Mouse (Mus musculus) testis, adult 2 months (tissue): ENCODE data around the gene Eif2b4. TPM values are rescaled to one million over a fixed set of nuclear protein-coding genes. Genes with fewer than 3 reads are reported as not detected.

ENCODE experiments used
- H3K27ac ChIP-seq: fragments of 200-500 bp; 2 replicates; pipeline ENCODE4 v1.5.1; 2012; ENCODE audit warnings: low read depth, low read length; ENCODE audit not compliant: control insufficient read depth, insufficient read depth
- H3K27me3 ChIP-seq: fragments of 200-500 bp; 2 replicates; pipeline ENCODE4 v1.6.1; 2012; ENCODE audit warnings: mild to moderate bottlenecking, low read length, moderate library complexity; ENCODE audit not compliant: control insufficient read depth, insufficient read depth
- H3K36me3 ChIP-seq: fragments of 200-500 bp; 2 replicates; pipeline ENCODE4 v1.6.1; 2012; ENCODE audit warnings: mild to moderate bottlenecking, low read length; ENCODE audit not compliant: control insufficient read depth, insufficient read depth
- H3K4me1 ChIP-seq: fragments of 200-500 bp; 2 replicates; pipeline ENCODE4 v1.6.1; 2012; ENCODE audit warnings: low read length; ENCODE audit not compliant: control insufficient read depth, insufficient read depth
- H3K4me3 ChIP-seq: fragments of 200-500 bp; 2 replicates; pipeline ENCODE4 v1.5.1; 2012; ENCODE audit warnings: low read depth, mild to moderate bottlenecking, low read length, moderate library complexity, mixed read lengths; ENCODE audit not compliant: control insufficient read depth
- CTCF ChIP-seq: fragments of 200-500 bp; IDR thresholded peaks from 2 replicates; pipeline ENCODE4 v1.5.1; 2012; ENCODE audit warnings: low read depth, mild to moderate bottlenecking, inconsistent platforms, low read length, moderate library complexity; ENCODE audit not compliant: control insufficient read depth, insufficient read depth, insufficient replicate concordance
- POLR2A ChIP-seq: fragments of 200-500 bp; IDR thresholded peaks from 2 replicates; pipeline ENCODE4 v1.6.1; 2012; ENCODE audit warnings: low read depth, mild to moderate bottlenecking, inconsistent platforms, low read length, moderate library complexity; ENCODE audit not compliant: control insufficient read depth
- polyA plus RNA-seq: library from polyadenylated mRNA; depleted of rRNA; stranded (reverse); fragments of >200 nt; gene quantifications from 2 replicates; pipeline ENCODE4 v1.2.3, GENCODE M21; 2012

The Eif2b4 gene
- polyA plus RNA-seq, 1 experiment, result 107 TPM

DNA sequence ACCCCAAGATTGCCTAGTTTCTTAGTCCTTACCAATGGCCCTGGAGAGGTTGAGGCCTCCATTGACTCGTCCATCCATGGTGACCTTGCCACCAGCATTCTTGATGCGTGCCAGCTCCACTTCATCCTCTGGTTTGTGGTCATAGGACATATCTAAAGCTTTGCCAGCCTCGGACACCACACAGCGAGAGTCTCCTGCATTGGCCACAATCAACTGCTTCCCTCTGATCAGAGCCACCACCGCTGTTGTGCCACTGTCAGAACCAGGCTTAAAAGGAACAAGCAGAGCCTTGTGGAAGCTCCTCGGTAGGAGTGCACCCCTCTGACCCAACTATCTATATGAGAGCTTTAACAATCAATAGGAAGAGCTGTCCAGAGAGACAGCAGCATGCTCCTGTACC lies 11.2 kb upstream of the Eif2b4 start:
- Histone ChIP-seq H3K4me1 (peaks cover 6% of the 10 kb centered on the region), H3K27me3 (no peaks in the 10 kb centered on the region), H3K36me3 (peaks cover 5% of the 10 kb centered on the region; the same call in 1 of the 2 replicates), H3K27ac (no peak overlapping the region), H3K4me3 (no peak overlapping the region)
- no peak for TF ChIP-seq CTCF

GRCm38 (mm10) chr5:31203866-31204265 lies 10.6 kb upstream of the Eif2b4 start:
- peaks cover 5% of the 10 kb centered on the region; the same call in 1 of the 2 replicates for H3K36me3 ChIP-seq
- peak overlapping the region; percentile 45; the same call in 1 of the 2 replicates for H3K4me3 ChIP-seq
- no peak overlapping the region for H3K27ac ChIP-seq
- peaks cover 6% of the 10 kb centered on the region for H3K4me1 ChIP-seq
- TF ChIP-seq POLR2A (no peak), CTCF (no peak)
- no peaks in the 10 kb centered on the region for H3K27me3 ChIP-seq

- TF ChIP-seq CTCF (no peak), POLR2A (no peak)
Measured at GRCm38 (mm10) chr5:31202933-31203332, 9.7 kb upstream of the Eif2b4 start.

GRCm38 (mm10) chr5:31201742-31202590 lies 8.7 kb upstream of the Eif2b4 start, which contains the start of gene Zfp513:
TSS of gene Zfp513 (minus strand) at chr5:31202303.
- H3K36me3 ChIP-seq, result peaks cover 3% of the 10 kb centered on the region
- TF ChIP-seq POLR2A (peak; percentile 93), CTCF (peak; percentile 38; the same call in 1 of the 2 replicates)
- peaks cover 6% of the 10 kb centered on the region for H3K4me1 ChIP-seq
- peak within 1 kb of the TSS; percentile 97 for H3K27ac ChIP-seq
- H3K27me3 ChIP-seq, result no peaks in the 10 kb centered on the region
- H3K4me3 ChIP-seq, result peak within 1 kb of the TSS; percentile 95

More at GRCm38 (mm10) chr5:31202933-31203332, 9.7 kb upstream of the Eif2b4 start:
- H3K27me3 ChIP-seq, result no peaks in the 10 kb centered on the region
- H3K4me1 ChIP-seq, result peaks cover 6% of the 10 kb centered on the region
- peak overlapping the region; percentile 95 for H3K4me3 ChIP-seq
- peak overlapping the region; percentile 97 for H3K27ac ChIP-seq
- peaks cover 5% of the 10 kb centered on the region for H3K36me3 ChIP-seq

DNA sequence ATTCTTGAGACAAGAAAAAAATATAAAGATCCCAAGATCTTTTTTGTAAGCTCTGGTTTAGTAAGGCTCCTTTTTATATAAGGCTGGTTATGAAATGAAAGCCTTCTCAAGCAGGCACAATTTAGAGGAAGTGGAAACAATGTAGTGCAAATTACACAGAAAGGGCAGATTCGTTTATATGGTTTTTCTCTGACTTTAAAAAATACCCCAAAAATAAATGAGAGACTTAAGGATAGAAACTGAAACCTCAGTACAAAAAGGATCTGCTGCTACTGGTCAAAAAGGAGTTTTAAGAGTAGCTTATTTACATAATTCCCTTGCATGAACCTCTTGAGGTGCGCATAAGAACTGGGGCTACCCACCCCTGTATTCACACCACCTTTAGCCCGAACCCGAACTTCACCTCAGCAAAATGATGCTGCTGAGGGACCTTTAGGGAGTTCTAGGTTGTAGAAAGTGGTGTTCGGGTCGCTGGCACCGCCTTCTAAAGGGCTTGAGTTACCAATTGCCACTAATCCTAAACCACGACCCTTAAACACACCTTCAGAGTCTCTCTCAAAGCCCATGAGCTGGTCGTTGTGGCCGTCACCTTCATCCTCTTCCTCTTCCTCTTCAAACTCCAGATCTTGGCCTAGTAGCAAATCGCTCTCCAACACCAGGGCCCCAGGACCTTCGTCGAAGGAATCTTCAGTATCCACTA lies 8.0 kb upstream of the Eif2b4 start:
- Histone ChIP-seq H3K27ac (peak overlapping the region; percentile 85), H3K4me1 (peaks cover 6% of the 10 kb centered on the region), H3K4me3 (peak overlapping the region; percentile 95), H3K36me3 (peaks cover 2% of the 10 kb centered on the region), H3K27me3 (no peaks in the 10 kb centered on the region)
- TF ChIP-seq POLR2A (no peak), CTCF (no peak)

- TF ChIP-seq POLR2A (no peak), CTCF (no peak)
- peaks cover 6% of the 10 kb centered on the region for H3K4me1 ChIP-seq
- no peak overlapping the region for H3K4me3 ChIP-seq
- H3K27ac ChIP-seq, result no peak overlapping the region
- no peaks in the 10 kb centered on the region for H3K27me3 ChIP-seq
- H3K36me3 ChIP-seq, result no peaks in the 10 kb centered on the region; the same call in none of the 2 replicates
Measured at GRCm38 (mm10) chr5:31200327-31200768, 7.1 kb upstream of the Eif2b4 start.

DNA sequence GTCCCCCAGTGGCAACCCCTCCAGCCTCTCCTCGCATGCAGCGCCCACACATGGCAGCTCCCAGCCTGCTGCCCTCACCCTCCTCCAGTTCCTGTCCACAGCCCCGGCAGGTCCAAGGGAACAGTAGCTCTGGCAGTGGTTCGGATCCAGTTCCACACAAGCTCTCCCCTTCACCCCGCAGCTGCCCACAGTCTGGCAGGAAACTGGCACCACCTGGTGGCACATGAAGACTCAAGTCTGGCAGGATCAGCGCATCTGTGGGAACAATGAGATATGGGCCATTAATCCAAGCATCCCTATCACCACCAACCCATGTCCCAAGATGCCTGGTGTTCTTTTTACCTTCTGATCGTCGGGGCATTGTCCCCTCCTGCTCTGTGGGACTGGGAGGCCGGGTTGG lies 6.7 kb upstream of the Eif2b4 start:
- H3K27ac ChIP-seq, result no peak overlapping the region
- peaks cover 6% of the 10 kb centered on the region for H3K4me1 ChIP-seq
- no peak overlapping the region for H3K4me3 ChIP-seq
- 0 out of 2 replicates have a peak, but pooled peaks have one; percentile 27 for TF ChIP-seq POLR2A
- 0 out of 2 replicates have a peak, but pooled peaks have one; percentile 10 for TF ChIP-seq CTCF
- H3K27me3 ChIP-seq, result no peaks in the 10 kb centered on the region
- no peaks in the 10 kb centered on the region; the same call in none of the 2 replicates for H3K36me3 ChIP-seq
